Mouse (Mus musculus) ZHBTc4 (cell line): Measurements from ENCODE around the gene Slc25a21.

Source experiments
- DNase-seq: peaks from one replicate; pipeline ENCODE4 v3.0.0-alpha.2; 2011; ENCODE audit warnings: low read depth, low spot score

Gene Slc25a21

GRCm38 (mm10) chr12:56691001-56691400, 506.3 kb downstream of the Slc25a21 start:
- DNase-seq = no peak

DNA sequence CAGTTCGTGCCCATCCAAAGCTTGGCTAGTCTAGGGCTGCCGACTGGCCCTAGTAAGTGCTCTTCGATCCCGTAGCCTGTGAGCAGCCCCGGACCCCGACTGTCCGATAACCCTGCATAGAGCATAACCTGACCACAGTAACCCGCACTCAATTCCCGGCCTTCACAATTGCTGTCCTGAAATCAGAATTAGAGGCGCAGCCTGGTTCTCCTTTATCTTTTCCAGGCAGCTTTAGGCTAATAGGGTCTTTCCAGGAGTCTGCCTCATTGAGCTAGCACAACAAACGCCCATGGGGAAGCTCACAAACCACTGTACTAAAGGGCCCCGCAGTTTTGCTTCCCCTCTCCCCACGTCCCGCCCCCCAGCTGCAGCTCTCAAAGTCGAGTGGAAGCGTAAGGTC, 506.9 kb downstream of the Slc25a21 start:
- DNase-seq = no peak

DNA sequence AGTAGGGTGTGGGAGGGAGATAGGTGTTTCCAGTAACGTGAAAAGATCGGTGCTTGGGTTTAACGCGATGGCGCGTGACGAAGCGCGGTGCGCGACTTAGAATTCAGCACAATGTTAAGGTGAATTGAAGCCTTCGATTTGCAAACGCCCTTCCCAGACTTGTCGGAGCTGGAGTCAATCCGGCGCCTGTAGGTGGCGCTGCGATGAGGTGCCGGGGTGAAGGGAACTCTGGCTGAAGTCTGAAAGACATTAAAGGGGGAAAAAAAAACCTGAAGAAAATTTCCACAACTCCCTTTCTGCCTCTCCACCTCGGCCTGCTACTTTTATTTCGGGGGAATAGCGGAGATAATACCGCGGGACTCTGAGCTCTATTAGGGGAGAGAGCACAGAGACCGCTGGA, 507.5 kb downstream of the Slc25a21 start:
- DNase-seq = peak; percentile 87

GRCm38 (mm10) chr12:56689331-56689730, 507.9 kb downstream of the Slc25a21 start:
- DNase-seq = no peak

GRCm38 (mm10) chr12:56688920-56689319, 508.4 kb downstream of the Slc25a21 start:
- DNase-seq = no peak

GRCm38 (mm10) chr12:56688482-56688840, 508.8 kb downstream of the Slc25a21 start:
- DNase-seq = no peak

- DNase-seq = no peak
These were observed 509.4 kb downstream of the Slc25a21 start for GRCm38 (mm10) chr12:56687640-56688481.

DNA sequence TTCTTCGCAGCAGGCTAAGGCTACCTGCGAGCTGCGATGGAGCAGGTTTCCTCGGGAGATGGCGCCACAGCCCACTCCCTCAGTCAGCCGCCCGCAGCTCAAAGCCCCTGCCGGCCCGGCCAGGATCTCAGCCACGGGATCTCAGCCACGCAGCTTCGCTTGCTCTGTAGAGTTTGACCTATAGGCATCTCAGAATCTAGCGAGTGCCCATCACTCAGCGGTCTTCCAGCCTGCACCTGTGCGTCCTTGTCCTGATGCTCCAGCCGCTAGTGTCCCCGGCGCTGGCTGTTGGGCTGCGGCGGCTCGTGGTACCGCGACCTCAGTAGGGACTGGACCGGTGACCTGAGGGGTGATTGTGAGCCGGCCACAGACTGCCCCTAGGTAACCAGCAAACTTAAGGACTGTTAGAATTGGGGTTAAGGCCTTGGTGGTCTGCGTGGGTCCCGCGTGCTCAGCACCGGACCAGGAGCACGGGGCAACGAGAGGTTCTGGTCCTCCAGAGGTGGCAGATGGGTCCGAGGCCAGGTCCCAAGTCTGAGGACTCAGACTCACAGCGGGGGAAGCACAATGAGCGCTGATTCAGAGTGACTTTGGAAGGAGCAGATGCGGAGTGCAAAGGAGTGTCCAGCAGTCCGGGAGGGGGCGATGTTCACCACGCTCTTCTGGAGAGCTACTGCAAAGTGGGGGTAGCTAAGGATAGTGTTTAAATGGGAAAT, 516.0 kb downstream of the Slc25a21 start:
- peak; percentile 75 for DNase-seq

- no peak for DNase-seq
These were observed 519.7 kb downstream of the Slc25a21 start for GRCm38 (mm10) chr12:56677620-56678019.

GRCm38 (mm10) chr12:56674726-56675125, 522.5 kb downstream of the Slc25a21 start:
- peak; percentile 53 for DNase-seq

- no peak for DNase-seq
These were observed 526.5 kb downstream of the Slc25a21 start for GRCm38 (mm10) chr12:56670795-56671194.

GRCm38 (mm10) chr12:56669451-56670122, 527.7 kb downstream of the Slc25a21 start:
- DNase-seq = no peak
